Mouse (Mus musculus): Measurements from ENCODE around the gene Tal1. TPM values are rescaled to one million over a fixed set of nuclear protein-coding genes. Genes with fewer than 3 reads are reported as not detected.

Tal1 gene
- total and polyA plus RNA-seq, 2 experiments from 2014 or later = 1.6 to 18.1 TPM

- DNase-seq (ENCODE audit: low spot score) = no peak
- peaks cover 59% of the 10 kb centered on the region for H3K27me3 ChIP-seq (ENCODE audit: insufficient read depth, low read length)
- no peaks in the 10 kb centered on the region for H3K36me3 ChIP-seq (ENCODE audit: insufficient read depth, low read length)
- ATAC-seq = peak; percentile 13; the same call in 1 of the 2 replicates
- peak overlapping the region; percentile 29 for H3K4me3 ChIP-seq (ENCODE audit: low read length)
- WGBS = under 1% methylated on average over 33 of the region's 33 CpGs
- H3K9ac ChIP-seq (replicated peaks; ENCODE audit: low read length) = peak overlapping the region; percentile 24; the same call in 1 of the 2 replicates
- peak overlapping the region; percentile 65; the same call in 1 of the 2 replicates for H3K27ac ChIP-seq
- peak overlapping the region; percentile 42 for H3K4me2 ChIP-seq (ENCODE audit: low read depth, low read length)
- TF ChIP-seq CTCF (IDR thresholded peaks at IDR 0.05; ENCODE audit: low read depth) = no peak
- no peaks in the 10 kb centered on the region for H3K9me3 ChIP-seq (ENCODE audit: low read length)
- H3K4me1 ChIP-seq (ENCODE audit: insufficient read depth, low read length) = no peaks in the 10 kb centered on the region
These were observed 1.6 kb downstream of the Tal1 start for GRCm38 (mm10) chr4:115057674-115058316.

- Histone ChIP-seq H3K27me3 (ENCODE audit: insufficient read depth, low read length) (peaks cover 59% of the 10 kb centered on the region), H3K4me1 (ENCODE audit: insufficient read depth, low read length) (no peaks in the 10 kb centered on the region), H3K4me3 (ENCODE audit: low read length) (peak overlapping the region; percentile 29), H3K27ac (peak overlapping the region; percentile 65; the same call in 1 of the 2 replicates), H3K4me2 (ENCODE audit: low read depth, low read length) (peak overlapping the region; percentile 31), H3K9me3 (ENCODE audit: low read length) (no peaks in the 10 kb centered on the region), H3K9ac (replicated peaks; ENCODE audit: low read length) (peak overlapping the region; percentile 24; the same call in 1 of the 2 replicates), H3K36me3 (ENCODE audit: insufficient read depth, low read length) (no peaks in the 10 kb centered on the region)
- DNase-seq (ENCODE audit: low spot score) (no peak), ATAC-seq (no peak)
- no peak for TF ChIP-seq CTCF (IDR thresholded peaks at IDR 0.05; ENCODE audit: low read depth)
- WGBS = under 1% methylated on average over 20 of the region's 20 CpGs
These were observed 2.1 kb downstream of the Tal1 start for GRCm38 (mm10) chr4:115058317-115058761.

GRCm38 (mm10) chr4:115058871-115059590, 2.8 kb downstream of the Tal1 start:
- H3K27me3 ChIP-seq (ENCODE audit: insufficient read depth, low read length) = peaks cover 60% of the 10 kb centered on the region
- no peaks in the 10 kb centered on the region for H3K9me3 ChIP-seq (ENCODE audit: low read length)
- TF ChIP-seq CTCF (IDR thresholded peaks at IDR 0.05; ENCODE audit: low read depth) = no peak
- no peaks in the 10 kb centered on the region for H3K4me1 ChIP-seq (ENCODE audit: insufficient read depth, low read length)
- peak overlapping the region; percentile 31 for H3K4me2 ChIP-seq (ENCODE audit: low read depth, low read length)
- H3K36me3 ChIP-seq (ENCODE audit: insufficient read depth, low read length) = no peaks in the 10 kb centered on the region
- H3K27ac ChIP-seq = peak overlapping the region; percentile 65; the same call in 1 of the 2 replicates
- peak overlapping the region; percentile 29 for H3K4me3 ChIP-seq (ENCODE audit: low read length)
- DNase-seq (ENCODE audit: low spot score) (no peak), ATAC-seq (no peak)
- no peak overlapping the region for H3K9ac ChIP-seq (replicated peaks; ENCODE audit: low read length)
- 3% methylated on average over 23 of the region's 23 CpGs for WGBS

- DNase-seq (ENCODE audit: low spot score) (no peak), ATAC-seq (no peak)
- peak overlapping the region; percentile 18; the same call in 1 of the 2 replicates for H3K4me3 ChIP-seq (ENCODE audit: low read length)
- H3K4me2 ChIP-seq (ENCODE audit: low read depth, low read length) = peak overlapping the region; percentile 6; the same call in 1 of the 2 replicates
- no peaks in the 10 kb centered on the region for H3K9me3 ChIP-seq (ENCODE audit: low read length)
- H3K27me3 ChIP-seq (ENCODE audit: insufficient read depth, low read length) = peaks cover 60% of the 10 kb centered on the region
- no peaks in the 10 kb centered on the region for H3K36me3 ChIP-seq (ENCODE audit: insufficient read depth, low read length)
- H3K27ac ChIP-seq = no peak overlapping the region
- no peak for TF ChIP-seq CTCF (IDR thresholded peaks at IDR 0.05; ENCODE audit: low read depth)
- no peaks in the 10 kb centered on the region for H3K4me1 ChIP-seq (ENCODE audit: insufficient read depth, low read length)
- no peak overlapping the region for H3K9ac ChIP-seq (replicated peaks; ENCODE audit: low read length)
- WGBS = 10% methylated on average over 12 of the region's 12 CpGs
These were observed 3.6 kb downstream of the Tal1 start for GRCm38 (mm10) chr4:115059871-115060270.

- WGBS = 14% methylated on average over 3 of the region's 3 CpGs
- H3K27me3 ChIP-seq (ENCODE audit: insufficient read depth, low read length) = peaks cover 60% of the 10 kb centered on the region
- TF ChIP-seq CTCF (IDR thresholded peaks at IDR 0.05; ENCODE audit: low read depth) = no peak
These were observed 4.5 kb downstream of the Tal1 start for GRCm38 (mm10) chr4:115060753-115061152.

GRCm38 (mm10) chr4:115062540-115062874, 6.3 kb downstream of the Tal1 start:
- Histone ChIP-seq H3K9me3 (ENCODE audit: low read length) (no peaks in the 10 kb centered on the region), H3K27me3 (ENCODE audit: insufficient read depth, low read length) (peaks cover 64% of the 10 kb centered on the region), H3K9ac (replicated peaks; ENCODE audit: low read length) (no peak overlapping the region), H3K36me3 (ENCODE audit: insufficient read depth, low read length) (no peaks in the 10 kb centered on the region), H3K27ac (no peak overlapping the region), H3K4me2 (ENCODE audit: low read depth, low read length) (peak overlapping the region; percentile 73), H3K4me1 (ENCODE audit: insufficient read depth, low read length) (no peaks in the 10 kb centered on the region), H3K4me3 (ENCODE audit: low read length) (peak overlapping the region; percentile 47)
- DNase-seq (ENCODE audit: low spot score) (no peak), ATAC-seq (no peak)
- no peak for TF ChIP-seq CTCF (IDR thresholded peaks at IDR 0.05; ENCODE audit: low read depth)
- WGBS = under 1% methylated on average over 9 of the region's 9 CpGs

More at GRCm38 (mm10) chr4:115060753-115061152, 4.5 kb downstream of the Tal1 start:
- no peaks in the 10 kb centered on the region for H3K9me3 ChIP-seq (ENCODE audit: low read length)
- no peak for DNase-seq (ENCODE audit: low spot score)
- H3K27ac ChIP-seq = no peak overlapping the region
- H3K4me3 ChIP-seq (ENCODE audit: low read length) = no peak overlapping the region
- no peak for ATAC-seq
- H3K9ac ChIP-seq (replicated peaks; ENCODE audit: low read length) = no peak overlapping the region
- peak overlapping the region; percentile 6; the same call in 1 of the 2 replicates for H3K4me2 ChIP-seq (ENCODE audit: low read depth, low read length)
- H3K4me1 ChIP-seq (ENCODE audit: insufficient read depth, low read length) = no peaks in the 10 kb centered on the region
- no peaks in the 10 kb centered on the region for H3K36me3 ChIP-seq (ENCODE audit: insufficient read depth, low read length)
